Mouse (Mus musculus) frontal cortex, postnatal 25 days (tissue): Measurements from ENCODE around the gene Gpc1.

ENCODE experiments used
- DNase-seq, 2 experiments: peaks; one replicate each; pipeline ENCODE4 v3.0.0; 2022; ENCODE audit warnings: low spot score in 2 of 2

Gene Gpc1

DNA sequence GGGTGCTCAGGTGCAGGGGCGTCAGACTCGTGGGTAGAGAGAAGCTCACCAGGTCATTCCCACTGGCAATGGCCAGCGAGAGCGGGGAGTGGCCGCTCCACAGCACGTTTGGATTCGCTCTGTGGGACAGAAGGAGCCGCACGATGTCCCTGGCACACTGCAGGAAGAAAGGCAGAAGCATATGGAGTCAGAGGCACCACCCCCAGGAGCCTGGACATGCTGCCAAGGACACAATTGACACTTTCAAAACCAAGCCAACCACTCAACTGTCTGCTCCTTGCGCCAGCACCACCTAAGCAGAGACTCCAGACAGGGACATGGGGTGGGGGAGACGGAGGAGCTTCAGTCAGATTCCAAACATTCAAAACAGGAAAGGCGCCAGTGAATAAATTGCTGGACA, 47.8 kb downstream of the Gpc1 start:
- no peak for DNase-seq

GRCm38 (mm10) chr1:92880101-92880500, 48.7 kb downstream of the Gpc1 start:
- DNase-seq: no peak

GRCm38 (mm10) chr1:92881982-92882381, 50.5 kb downstream of the Gpc1 start:
- no peak for DNase-seq

DNA sequence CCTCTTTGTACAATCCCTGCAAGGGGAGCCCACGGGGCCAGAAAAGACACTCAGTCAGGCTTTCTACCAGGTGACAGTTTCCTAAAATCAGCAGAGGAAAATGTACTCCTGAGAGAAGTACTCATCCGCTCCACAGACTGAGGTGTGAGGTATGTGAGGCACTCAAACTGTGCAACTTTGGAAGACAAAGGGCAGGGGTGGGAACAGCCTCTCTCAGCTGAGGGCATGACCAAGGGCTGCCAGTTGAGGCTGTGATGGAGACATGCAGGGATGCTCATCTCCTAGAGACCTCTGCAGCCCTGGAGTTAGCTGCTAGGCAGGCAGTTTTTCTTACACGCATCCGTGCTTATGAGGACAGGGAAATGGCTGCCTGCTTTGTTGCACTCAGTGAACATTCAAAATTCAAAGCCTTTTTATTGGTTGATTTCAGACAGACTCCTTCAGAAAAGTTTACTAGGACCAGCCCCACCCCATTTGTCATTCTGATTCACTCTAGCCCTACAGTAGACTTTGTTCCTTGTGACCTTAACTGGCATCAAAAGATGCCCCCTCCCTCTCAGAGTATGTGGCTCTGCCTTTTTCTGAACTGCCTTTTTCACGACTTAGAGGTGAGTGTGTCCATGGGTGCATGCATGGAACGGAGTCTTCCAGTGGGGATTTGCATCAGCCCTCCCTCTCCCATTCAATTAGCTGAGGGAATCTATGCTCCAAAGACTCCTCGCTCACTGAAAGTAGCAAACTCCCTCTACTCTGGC, 57.6 kb downstream of the Gpc1 start:
- DNase-seq: no peak

DNA sequence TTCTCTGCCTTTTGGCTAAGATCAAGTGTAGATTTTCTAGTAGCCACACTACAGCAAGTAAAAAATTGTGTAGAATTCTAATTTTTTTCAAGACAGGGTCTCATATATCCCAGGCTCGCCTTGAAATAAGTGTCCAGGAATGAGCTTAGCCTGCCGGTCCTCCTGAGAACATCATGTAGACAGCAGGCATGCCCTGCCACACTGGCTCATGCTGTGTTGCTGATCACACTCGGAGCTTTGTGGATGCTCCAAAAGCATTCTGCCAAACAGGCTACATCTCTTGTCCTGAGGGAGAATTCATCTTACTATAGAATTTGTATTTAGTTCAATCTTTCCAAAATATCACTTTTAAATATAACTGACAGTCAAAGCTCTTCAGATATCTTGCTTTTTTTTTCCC, 61.3 kb downstream of the Gpc1 start:
- DNase-seq: no peak

DNA sequence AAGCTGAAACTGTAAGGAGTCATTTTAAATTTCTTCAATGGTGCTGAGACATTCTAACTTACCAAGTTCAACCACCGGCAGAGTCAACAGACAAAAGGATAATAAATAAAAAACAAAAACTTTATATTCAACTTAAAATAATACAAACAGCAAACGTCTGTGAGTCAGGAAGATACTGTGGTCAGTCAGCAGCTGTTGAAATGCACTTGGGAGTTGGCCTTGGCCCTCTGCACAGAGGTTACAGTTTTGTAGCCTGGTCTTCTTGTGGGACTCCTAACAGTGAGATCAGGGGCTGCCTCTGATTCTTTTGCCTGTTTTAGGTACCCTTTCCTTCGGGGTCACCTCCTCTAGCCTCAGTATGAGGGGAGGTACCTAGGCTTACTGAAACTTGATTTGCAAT, 62.5 kb downstream of the Gpc1 start:
- no peak for DNase-seq

GRCm38 (mm10) chr1:92895089-92895488, 63.6 kb downstream of the Gpc1 start:
- peak; percentile 76 to 77 for DNase-seq

GRCm38 (mm10) chr1:92902786-92903185, 71.3 kb downstream of the Gpc1 start, which contains the start of gene Ankmy1:
Gene Ankmy1, minus strand, starts transcription at chr1:92902906.
- peak; percentile 44 to 54 for DNase-seq

DNA sequence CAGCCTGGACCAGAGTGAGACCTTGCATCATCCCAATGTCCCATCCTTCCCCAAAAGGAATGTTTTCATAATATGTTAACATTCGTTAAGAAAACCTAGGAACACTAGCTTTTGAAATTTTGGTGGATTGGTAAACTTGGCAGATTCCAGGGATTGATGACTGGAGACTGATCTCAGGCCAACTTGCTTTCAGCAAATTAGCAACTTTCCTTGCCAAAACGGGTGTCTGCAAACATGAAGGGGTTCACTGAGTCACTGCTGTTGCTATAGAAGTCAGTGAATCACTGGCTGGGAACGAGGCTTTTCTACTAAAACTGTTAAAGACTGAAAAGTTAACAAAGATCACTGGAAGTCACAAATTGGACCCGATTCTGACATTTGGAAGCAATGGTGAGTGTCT, 72.2 kb downstream of the Gpc1 start:
- DNase-seq: no peak

DNA sequence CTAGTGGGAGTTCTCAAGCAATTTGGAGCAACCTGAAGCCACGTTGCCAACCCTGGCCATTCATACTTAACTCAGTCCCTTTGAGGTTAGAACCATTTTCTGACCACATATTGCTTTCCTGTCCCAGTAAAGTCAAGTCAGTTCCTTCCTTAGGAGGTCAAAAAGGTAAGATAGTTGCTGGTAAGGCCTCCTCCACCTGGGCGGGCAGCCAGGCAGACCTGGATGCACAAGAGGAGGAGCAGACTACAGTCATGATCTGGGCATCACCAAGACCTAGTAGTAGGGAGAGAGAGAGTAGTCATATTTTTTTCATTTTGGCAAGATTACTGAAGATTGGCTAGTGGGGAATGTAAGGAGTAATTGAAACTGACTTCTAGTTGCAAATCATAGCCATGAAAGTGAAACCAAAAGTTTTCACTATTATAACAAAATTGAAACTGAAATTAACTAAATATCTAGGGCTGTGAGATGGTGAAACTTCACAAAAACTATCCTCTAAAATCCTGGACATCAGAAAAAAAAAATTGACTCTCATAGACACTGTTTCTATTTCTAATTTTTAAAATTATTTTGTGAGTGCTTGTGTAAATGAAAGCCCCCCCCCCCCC, 74.4 kb downstream of the Gpc1 start:
- no peak for DNase-seq

DNA sequence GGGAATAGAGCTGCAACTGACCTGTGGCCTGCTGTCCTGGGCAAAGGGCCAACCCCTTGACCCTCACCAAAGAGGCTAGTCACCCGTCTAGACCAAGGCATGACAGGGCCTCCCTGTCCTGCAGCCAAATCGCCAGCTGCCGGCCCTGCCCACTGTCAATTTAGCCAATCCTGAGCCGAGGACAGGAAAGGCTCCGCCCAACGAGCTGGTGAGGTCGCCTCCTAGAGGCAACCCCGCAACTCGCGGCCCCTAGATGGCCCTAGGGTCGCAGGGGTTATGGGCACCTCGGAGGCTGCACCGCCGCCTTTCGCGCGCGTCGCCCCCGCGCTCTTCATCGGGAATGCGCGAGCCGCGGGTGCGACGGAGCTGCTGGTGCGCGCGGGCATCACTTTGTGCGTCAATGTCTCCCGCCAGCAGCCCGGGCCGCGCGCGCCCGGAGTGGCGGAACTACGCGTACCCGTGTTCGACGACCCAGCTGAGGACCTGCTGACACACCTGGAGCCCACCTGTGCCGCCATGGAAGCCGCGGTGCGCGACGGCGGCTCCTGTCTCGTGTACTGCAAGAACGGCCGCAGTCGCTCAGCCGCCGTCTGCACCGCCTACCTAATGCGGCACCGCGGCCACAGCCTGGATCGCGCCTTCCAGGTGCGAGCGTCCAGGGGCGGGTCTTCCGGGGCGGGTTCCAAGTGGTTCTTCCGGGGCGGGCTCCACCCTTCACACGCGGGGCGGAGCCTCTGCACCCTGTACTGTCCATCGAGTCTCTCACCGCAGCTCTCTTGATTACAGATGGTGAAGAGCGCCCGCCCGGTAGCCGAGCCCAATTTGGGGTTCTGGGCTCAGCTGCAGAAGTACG, 75.6 kb downstream of the Gpc1 start, which contains the start of gene Dusp28:
Gene Dusp28 (plus strand): TSS at position 203 of the 853 bp plus-strand sequence.
- DNase-seq: peak; percentile 57 to 70

DNA sequence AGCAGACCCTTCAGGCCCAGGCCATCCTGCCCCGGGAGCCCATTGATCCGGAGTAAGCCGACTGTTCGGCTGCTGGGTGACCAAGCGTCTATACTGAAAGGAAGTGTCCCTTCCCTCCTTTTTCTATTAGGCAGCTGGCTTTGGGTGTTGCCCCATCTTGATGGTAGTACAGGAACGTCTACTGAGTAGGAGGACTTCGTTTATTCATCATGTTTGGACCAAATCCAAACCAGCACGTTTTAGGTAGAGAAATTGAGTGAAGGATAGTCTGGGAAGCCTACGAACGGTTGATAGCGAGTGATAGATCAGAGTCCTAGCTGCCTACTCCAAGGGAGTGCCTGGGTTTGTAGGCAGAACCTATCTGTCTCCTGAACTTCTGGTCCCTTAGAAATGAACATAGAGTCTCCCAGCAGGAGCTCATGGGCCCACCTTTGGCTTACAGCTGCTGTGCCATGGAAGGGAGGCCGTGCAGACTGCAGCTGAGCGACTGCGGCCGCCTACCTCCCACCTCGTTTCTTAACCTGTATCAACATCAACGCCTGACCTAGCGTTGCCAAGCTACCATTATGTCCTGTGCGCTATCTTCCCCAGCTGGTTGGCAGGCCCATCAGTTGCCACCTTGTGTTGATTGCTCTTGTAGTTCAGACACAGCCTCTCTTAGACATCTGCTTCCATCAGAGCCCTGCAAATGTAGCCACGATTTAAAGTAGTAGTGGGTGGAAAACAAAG, 76.4 kb downstream of the Gpc1 start:
- no peak for DNase-seq

DNA sequence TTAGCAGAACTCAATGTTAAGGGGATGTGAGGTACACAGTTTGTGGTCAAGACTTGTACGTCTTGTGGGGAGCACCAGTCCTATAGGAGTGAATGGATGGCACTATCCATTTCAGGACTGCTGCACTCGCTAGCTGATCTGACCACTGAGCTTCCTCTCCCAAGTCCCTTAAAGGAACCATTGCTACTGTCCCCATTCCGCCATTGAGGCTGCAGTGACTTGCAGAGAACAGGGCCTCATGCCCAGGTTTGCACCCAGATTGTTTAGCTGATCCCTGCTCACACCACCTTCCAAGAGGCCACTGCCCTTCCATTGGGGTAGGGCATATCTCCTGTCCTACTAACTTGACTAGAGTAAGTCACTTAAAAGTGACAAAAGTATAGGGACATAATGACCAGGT, 77.2 kb downstream of the Gpc1 start:
- no peak for DNase-seq

DNA sequence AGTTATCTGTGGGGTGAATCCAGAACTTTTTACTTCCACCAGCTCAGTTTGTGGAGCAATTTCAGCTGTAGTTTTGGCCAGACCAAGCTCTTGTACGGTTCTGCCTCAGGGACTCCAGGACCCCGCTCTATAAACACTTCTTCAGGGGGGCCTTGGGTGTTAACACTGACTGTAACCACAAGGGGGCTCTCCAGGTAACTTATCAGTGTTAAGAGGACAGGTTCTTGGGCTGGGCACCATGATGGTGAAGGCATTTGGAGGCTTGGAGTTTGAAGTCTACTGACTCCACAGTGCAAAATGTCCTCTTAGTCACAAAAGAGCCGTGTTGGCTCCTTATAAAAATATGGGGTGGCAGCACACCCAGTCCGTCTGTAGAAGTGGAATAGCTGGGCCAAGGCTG, 77.6 kb downstream of the Gpc1 start:
- DNase-seq: no peak
